Mouse (Mus musculus) C2C12 (cell line): ENCODE measurements around the gene Ggcx.

Source experiments
- CTCF ChIP-seq: IDR thresholded peaks from one replicate; pipeline ENCODE4 v1.5.1; 2011; ENCODE audit not compliant: control insufficient read depth, insufficient read depth, insufficient read length
- MAX ChIP-seq: IDR thresholded peaks from one replicate; pipeline ENCODE4 v1.6.1; 2011; ENCODE audit warnings: mild to moderate bottlenecking, control low read depth
- MYOD1 ChIP-seq: IDR thresholded peaks from one replicate; pipeline ENCODE4 v1.6.1; 2011; ENCODE audit warnings: low read depth; ENCODE audit not compliant: control insufficient read depth, insufficient read length
- MYOG ChIP-seq: IDR thresholded peaks from one replicate; pipeline ENCODE4 v1.6.1; 2011; ENCODE audit not compliant: control insufficient read depth, insufficient read length; ENCODE audit errors: extremely low read depth
- USF1 ChIP-seq: IDR thresholded peaks from one replicate; pipeline ENCODE4 v1.6.1; 2011; ENCODE audit warnings: low read depth, mild to moderate bottlenecking, control low read depth, moderate library complexity

DNA sequence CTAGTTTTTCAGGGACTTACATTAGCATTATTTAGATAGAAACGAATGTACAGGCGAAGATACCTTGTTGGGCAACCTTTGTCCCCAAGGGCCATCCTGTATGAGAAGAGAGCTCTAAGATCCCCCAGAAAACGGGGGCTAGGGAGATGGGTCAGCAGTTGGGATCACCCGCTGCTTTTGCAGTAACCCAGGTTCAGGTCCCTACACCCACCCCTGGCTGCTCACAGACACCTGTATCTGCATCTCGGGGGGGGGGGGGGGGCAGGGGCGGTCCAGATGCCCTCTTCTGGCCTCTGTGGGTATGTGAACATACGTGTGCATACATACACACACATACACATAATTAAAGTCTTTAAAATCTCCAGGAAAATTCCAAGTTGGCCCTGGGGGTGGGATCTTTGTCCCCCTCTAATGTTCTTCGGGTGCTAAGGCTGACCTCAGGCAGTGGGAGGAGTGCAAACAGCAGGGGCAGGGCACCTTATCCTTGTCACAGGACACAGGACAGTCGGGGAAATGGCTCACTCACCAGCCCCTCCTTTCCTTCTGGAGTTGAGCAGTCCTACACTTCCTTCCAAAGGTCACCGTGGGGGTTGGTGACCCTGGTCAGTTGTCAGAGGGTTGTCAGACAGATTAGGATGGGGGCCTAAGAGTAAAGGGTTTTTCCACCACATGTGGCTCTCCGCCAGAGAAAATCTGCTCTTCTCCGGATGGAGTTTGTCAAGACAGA is 23.1 kb upstream of the Ggcx start:
- no peak for TF ChIP-seq CTCF
- TF ChIP-seq USF1 = no peak
- no peak for TF ChIP-seq MYOD1
- no peak for TF ChIP-seq MYOG
- TF ChIP-seq MAX = no peak
